Comparison of ENCODE assay signal across 8 mouse cellular contexts in the genomic region with DNA sequence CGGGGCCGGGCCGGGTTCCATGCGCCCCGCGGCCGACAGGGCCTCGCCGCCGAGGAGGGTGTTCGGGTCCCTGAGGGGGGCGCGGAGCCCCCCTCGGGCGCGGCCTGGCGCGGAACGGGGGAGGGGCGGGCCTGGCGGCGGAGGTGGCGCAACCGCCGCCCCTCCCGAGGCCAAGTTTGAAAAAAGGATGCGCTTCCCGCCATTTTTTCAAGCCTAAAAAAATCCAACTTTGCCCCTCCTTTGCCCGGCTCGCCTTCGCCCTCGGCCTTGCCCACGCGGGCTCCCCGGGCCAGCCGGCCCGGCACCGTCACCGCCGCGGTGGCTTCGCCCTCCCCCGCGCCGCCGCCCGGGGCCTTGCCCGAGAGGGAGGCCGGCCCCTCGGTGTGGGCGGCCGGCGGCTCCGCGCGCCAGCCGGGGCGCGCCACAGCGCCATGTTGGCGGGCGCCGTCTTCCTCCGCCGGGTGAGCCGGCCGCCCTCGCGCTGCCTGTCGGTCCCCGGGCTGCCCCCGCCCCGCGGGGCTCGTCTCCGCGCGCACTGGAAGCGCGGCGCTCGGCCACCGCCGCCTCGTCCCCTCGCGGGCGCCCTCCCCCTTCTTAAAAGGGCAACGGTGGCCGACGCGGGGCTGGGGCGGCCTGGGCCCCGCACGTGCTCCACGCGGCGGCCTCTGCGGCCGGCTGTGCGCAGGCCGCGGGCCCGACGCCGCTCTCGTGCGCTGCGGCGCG. TPM values are rescaled to one million over a fixed set of nuclear protein-coding genes. Genes with fewer than 3 reads are reported as not detected.
A peak's percentile ranks its signal among the peaks of the same experiment; 100 is the strongest.
DNase-seq lines count a peak whose midpoint lies in the region; ATAC-seq and TF ChIP-seq lines count a peak whose summit lies in the region.

No protein-coding gene starts in this region.

- peak overlapping the region; percentile 87 for H3K4me3 ChIP-seq in embryonic facial prominence, embryonic 13.5 days
- H3K4me3 ChIP-seq in heart, embryonic 10.5 days = peak overlapping the region; percentile 92
- H3K4me3 ChIP-seq in kidney, embryonic 14.5 days (ENCODE audit: low read length) = peak overlapping the region; percentile 96
- H3K4me3 ChIP-seq in myocyte = peak overlapping the region; percentile 46

- under 1% methylated on average over 82 of the region's 111 CpGs for WGBS in embryonic facial prominence, embryonic 13.5 days
- under 1% methylated on average over 109 of the region's 111 CpGs for WGBS in heart, embryonic 10.5 days
- WGBS in kidney, embryonic 14.5 days = under 1% methylated on average over 65 of the region's 111 CpGs

- peak overlapping the region; percentile 97 for H3ac ChIP-seq in myocyte (ENCODE audit: control insufficient read depth, insufficient read length)

- 0 out of 2 replicates have a peak, but pooled peaks cover 6% of the 10 kb centered on the region for H3K36me3 ChIP-seq in embryonic facial prominence, embryonic 13.5 days
- H3K36me3 ChIP-seq in heart, embryonic 10.5 days = peaks cover 2% of the 10 kb centered on the region; the same call in 1 of the 2 replicates
- peaks cover 3% of the 10 kb centered on the region; the same call in 1 of the 2 replicates for H3K36me3 ChIP-seq in kidney, embryonic 14.5 days (ENCODE audit: control insufficient read depth, insufficient read depth, low read length)
- no peaks in the 10 kb centered on the region for H3K36me3 ChIP-seq in myocyte (ENCODE audit: control insufficient read depth, insufficient read depth)

- peaks cover 45% of the 10 kb centered on the region for H3K4me1 ChIP-seq in embryonic facial prominence, embryonic 13.5 days
- H3K4me1 ChIP-seq in heart, embryonic 10.5 days = peaks cover 49% of the 10 kb centered on the region
- peaks cover 19% of the 10 kb centered on the region for H3K4me1 ChIP-seq in kidney, embryonic 14.5 days (ENCODE audit: control insufficient read depth, insufficient read depth, low read length)

- no peaks in the 10 kb centered on the region for H3K9me3 ChIP-seq in embryonic facial prominence, embryonic 13.5 days
- no peaks in the 10 kb centered on the region for H3K9me3 ChIP-seq in heart, embryonic 10.5 days
- no peaks in the 10 kb centered on the region for H3K9me3 ChIP-seq in kidney, embryonic 14.5 days (ENCODE audit: control insufficient read depth, low read length)

- peaks cover 47% of the 10 kb centered on the region for H3K79me2 ChIP-seq in myocyte (ENCODE audit: control insufficient read depth, insufficient read depth)

- DNase-seq in 3134 (ENCODE audit: extremely low read depth, insufficient read length, low spot score) (peak; percentile 73), liver (peak; percentile 77)
- peak; percentile 82 for DNase-seq in adrenal gland, postnatal 10 days
- peak; percentile 85 for DNase-seq in heart, embryonic 10.5 days (ENCODE audit: low spot score)
- peak; percentile 69 to 75 for DNase-seq in spleen, postnatal 36 days (ENCODE audit: low spot score in 2 of 2)

- H3K9ac ChIP-seq in embryonic facial prominence, embryonic 13.5 days = peak overlapping the region; percentile 99
- H3K9ac ChIP-seq in kidney, embryonic 14.5 days (ENCODE audit: low read depth, low read length) = peak overlapping the region; percentile 100

- H3K4me2 ChIP-seq in embryonic facial prominence, embryonic 13.5 days = peak overlapping the region; percentile 81
- peak overlapping the region; percentile 82 for H3K4me2 ChIP-seq in kidney, embryonic 14.5 days (replicated peaks; ENCODE audit: low read depth, low read length)
- peak overlapping the region; percentile 79 for H3K4me2 ChIP-seq in myocyte (ENCODE audit: low read depth)

- 0 out of 2 replicates have a peak, but pooled peaks have one; percentile 1 for ATAC-seq in embryonic facial prominence, embryonic 13.5 days (ENCODE audit: insufficient number of reproducible peaks, insufficient read depth, low FRiP score, low TSS enrichment, low read depth)
- ATAC-seq in kidney, embryonic 14.5 days (ENCODE audit: low FRiP score, low TSS enrichment) = peak; percentile 18

- TF ChIP-seq POLR2A in myocyte (IDR thresholded peaks at IDR 0.05; ENCODE audit: insufficient read length, low read depth) = no peak

- peak overlapping the region; percentile 100 for H3K27ac ChIP-seq in embryonic facial prominence, embryonic 13.5 days
- H3K27ac ChIP-seq in heart, embryonic 10.5 days = peak overlapping the region; percentile 100
- peak overlapping the region; percentile 99 for H3K27ac ChIP-seq in kidney, embryonic 14.5 days (ENCODE audit: low read depth, low read length)

- no peaks in the 10 kb centered on the region for H3K27me3 ChIP-seq in embryonic facial prominence, embryonic 13.5 days
- H3K27me3 ChIP-seq in heart, embryonic 10.5 days (ENCODE audit: insufficient read depth, poor library complexity, severe bottlenecking) = no peaks in the 10 kb centered on the region
- H3K27me3 ChIP-seq in kidney, embryonic 14.5 days (ENCODE audit: control insufficient read depth, insufficient read depth, low read length) = no peaks in the 10 kb centered on the region
- no peaks in the 10 kb centered on the region for H3K27me3 ChIP-seq in myocyte (ENCODE audit: control insufficient read depth, insufficient read depth, insufficient read length)

TF ChIP-seq in myocyte, 11 proteins besides CTCF, POLR2A, EP300 and RAD21:
- TF ChIP-seq TCF12 (IDR thresholded peaks at IDR 0.05; ENCODE audit: insufficient read depth, poor library complexity, severe bottlenecking) (no peak), E2F4 (IDR thresholded peaks at IDR 0.05; ENCODE audit: insufficient read depth) (peak; percentile 53)

RNA-seq across cellular contexts. Expression of gene Anp32b, which starts 1.2 kb away (rescaled TPM):
- 100 to 1,000 TPM; 136 to 141 TPM for total RNA-seq in adrenal gland, postnatal 10 days (2021)
- polyA plus RNA-seq in embryonic facial prominence, embryonic 13.5 days (2015; fragmentation: Nextera tagmentation; extraction: Ambion mirVana) = 313 and 339 TPM in 2 replicates
- polyA plus RNA-seq in heart, embryonic 10.5 days (2016; fragmentation: Nextera tagmentation; extraction: Ambion mirVana) = 246 and 343 TPM in 2 replicates
- polyA plus RNA-seq in kidney, embryonic 14.5 days (2014; fragmentation: Nextera tagmentation; extraction: Ambion mirVana) = 378 and 408 TPM in 2 replicates
- polyA plus RNA-seq in myocyte (2012; fragmentation: generic; extraction: Trizol) = 228 TPM

RNA-seq across cellular contexts. Expression of gene Nans, which starts 37.1 kb away (rescaled TPM):
- total RNA-seq in adrenal gland, postnatal 10 days (2021) = 10 to 100 TPM; 38.3 to 41.0 TPM
- polyA plus RNA-seq in embryonic facial prominence, embryonic 13.5 days (2015; fragmentation: Nextera tagmentation; extraction: Ambion mirVana) = 88.1 and 105 TPM in 2 replicates
- 78.3 and 89.1 TPM in 2 replicates for polyA plus RNA-seq in heart, embryonic 10.5 days (2016; fragmentation: Nextera tagmentation; extraction: Ambion mirVana)
- 64.0 and 65.8 TPM in 2 replicates for polyA plus RNA-seq in kidney, embryonic 14.5 days (2014; fragmentation: Nextera tagmentation; extraction: Ambion mirVana)
- 62.3 TPM for polyA plus RNA-seq in myocyte (2012; fragmentation: generic; extraction: Trizol)

RNA-seq across cellular contexts. Expression of gene Hemgn, which starts 38.6 kb away (rescaled TPM):
- 1 to 10 TPM; 3.4 to 6.7 TPM for total RNA-seq in adrenal gland, postnatal 10 days (2021)
- polyA plus RNA-seq in embryonic facial prominence, embryonic 13.5 days (2015; fragmentation: Nextera tagmentation; extraction: Ambion mirVana) = 0.87 and 4.4 TPM in 2 replicates
- polyA plus RNA-seq in heart, embryonic 10.5 days (2016; fragmentation: Nextera tagmentation; extraction: Ambion mirVana) = 35.8 and 50.0 TPM in 2 replicates
- polyA plus RNA-seq in kidney, embryonic 14.5 days (2014; fragmentation: Nextera tagmentation; extraction: Ambion mirVana) = 0.57 and 0.73 TPM in 2 replicates
- polyA plus RNA-seq in myocyte (2012; fragmentation: generic; extraction: Trizol) = not detected

Comparison
In these comparisons a context has a peak if more than half of its experiments do, and no peak if none do; other contexts are left out.
1. Peak in every context shown above with its lines: DNase-seq, ATAC-seq, H3K4me3 ChIP-seq and H3K27ac ChIP-seq.
2. H3K4me3 ChIP-seq: peak in every context shown above with its lines; median percentile 96 in kidney, embryonic 14.5 days; 92 in heart, embryonic 10.5 days; 87 in embryonic facial prominence, embryonic 13.5 days; 46 in myocyte.